Mouse (Mus musculus) hindbrain, embryonic 16.5 days (tissue): ENCODE results near the gene Lgr4. TPM values are rescaled to one million over a fixed set of nuclear protein-coding genes. Genes with fewer than 3 reads are reported as not detected.

Source experiments
- ATAC-seq: fragments of 200-750 bp; cut with Nextera tagmentation; 2 replicates; pipeline ENCODE4 v1.8.0; 2017; ENCODE audit warnings: moderate TSS enrichment, moderate library complexity
- H3K27ac ChIP-seq: fragments of 300-500 bp; sonication (generic); 2 replicates; pipeline ENCODE4 v1.5.1; 2014; ENCODE audit warnings: low read depth, mild to moderate bottlenecking, control low read depth, low read length, moderate library complexity
- H3K27me3 ChIP-seq: fragments of 300-500 bp; sonication (generic); replicated peaks from 2 replicates; pipeline ENCODE4 v1.6.1; 2014; ENCODE audit warnings: low read length; ENCODE audit not compliant: control insufficient read depth, insufficient read depth
- H3K36me3 ChIP-seq: fragments of 300-500 bp; sonication (generic); 2 replicates; pipeline ENCODE4 v1.6.1; 2014; ENCODE audit warnings: mild to moderate bottlenecking, low read length, moderate library complexity, mixed read lengths; ENCODE audit not compliant: control insufficient read depth, insufficient read depth
- H3K4me1 ChIP-seq: fragments of 300-500 bp; sonication (generic); 2 replicates; pipeline ENCODE4 v1.6.1; 2014; ENCODE audit warnings: low read depth, low read length; ENCODE audit not compliant: control insufficient read depth, insufficient read depth
- H3K4me2 ChIP-seq: fragments of 300-500 bp; sonication (generic); 2 replicates; pipeline ENCODE4 v1.6.1; 2014; ENCODE audit warnings: mild to moderate bottlenecking, low read length, control low read depth, moderate library complexity
- H3K4me3 ChIP-seq: fragments of 300-500 bp; sonication (generic); 2 replicates; pipeline ENCODE4 v1.5.1; 2014; ENCODE audit warnings: mild to moderate bottlenecking, low read length, control low read depth, moderate library complexity
- H3K9ac ChIP-seq: fragments of 300-500 bp; sonication (generic); 2 replicates; pipeline ENCODE4 v1.6.1; 2014; ENCODE audit warnings: low read depth, mild to moderate bottlenecking, control low read depth, low read length, moderate library complexity
- H3K9me3 ChIP-seq: fragments of 300-500 bp; sonication (generic); 2 replicates; pipeline ENCODE4 v1.6.1; 2014; ENCODE audit warnings: mild to moderate bottlenecking, low read length, moderate library complexity; ENCODE audit not compliant: control insufficient read depth
- WGBS: fragments of 180-500 bp; shearing (Covaris S2); extraction: QIAGEN DNeasy Blood & Tissue Kit; methylation state at CpG from one replicate; pipeline ENCODE4 v1.1.7; 2014; 5-methylcytosine and 5-hydroxymethylcytosine counted together
- polyA plus RNA-seq: library from polyadenylated mRNA; unstranded; fragments of >200 nt; fragmentation: Nextera tagmentation; extraction: Ambion mirVana; gene quantifications from 2 replicates; pipeline ENCODE4 v1.2.1, GENCODE M21; 2015

Gene Lgr4
- polyA plus RNA-seq, 1 experiment from 2014 or later, result 7.0 TPM

DNA sequence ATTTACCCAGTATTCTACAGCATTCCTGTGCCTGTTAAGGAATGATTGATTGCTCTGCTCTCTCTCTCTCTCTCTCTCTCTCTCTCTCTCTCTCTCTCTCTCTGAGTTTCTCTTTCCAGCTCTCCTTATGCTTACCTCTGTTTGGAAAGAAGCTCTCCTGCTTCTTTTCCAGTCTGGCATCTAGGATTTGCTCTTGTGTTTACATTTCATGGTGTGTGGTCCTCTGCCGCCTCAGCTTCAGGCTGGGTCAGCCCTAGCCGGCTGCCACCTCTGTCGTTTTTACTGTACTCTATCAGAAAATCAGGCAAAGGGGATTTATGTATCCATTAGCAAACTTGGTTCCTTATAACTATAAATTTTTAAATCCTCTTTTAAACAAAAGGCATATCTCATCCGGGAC is 118.8 kb downstream of the Lgr4 start:
- H3K36me3 ChIP-seq, result 0 out of 2 replicates have a peak, but pooled peaks cover 2% of the 10 kb centered on the region
- H3K4me1 ChIP-seq, result no peaks in the 10 kb centered on the region
- H3K9me3 ChIP-seq, result no peaks in the 10 kb centered on the region
- no peak for ATAC-seq
- H3K4me3 ChIP-seq, result no peak overlapping the region
- no peak overlapping the region for H3K9ac ChIP-seq
- no peak overlapping the region for H3K4me2 ChIP-seq
- H3K27ac ChIP-seq, result no peak overlapping the region
- WGBS, result 36% methylated on average over 4 of the region's 4 CpGs
- H3K27me3 ChIP-seq, result no peaks in the 10 kb centered on the region

DNA sequence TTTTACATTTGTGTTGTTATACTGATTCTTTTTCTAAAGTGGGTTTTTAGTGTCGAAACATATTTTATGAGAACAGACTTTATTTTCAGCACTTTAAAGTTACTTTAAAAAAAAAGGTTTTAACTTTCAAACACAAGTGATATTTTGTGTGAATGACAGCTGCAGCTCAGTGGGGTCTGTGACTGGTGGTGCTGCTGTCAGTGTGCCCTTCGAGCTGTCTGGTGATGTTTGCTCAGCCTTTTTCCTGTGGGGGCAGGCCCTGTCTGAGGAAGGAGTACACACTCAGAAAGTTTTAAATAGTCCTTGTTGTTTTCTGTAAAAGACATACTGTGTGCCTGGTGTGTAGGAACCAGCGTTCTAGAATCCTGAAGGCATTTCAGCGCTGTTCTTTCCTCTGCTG is 119.2 kb downstream of the Lgr4 start:
- H3K4me3 ChIP-seq, result no peak overlapping the region
- 78% methylated on average over 4 of the region's 4 CpGs for WGBS
- ATAC-seq, result no peak

DNA sequence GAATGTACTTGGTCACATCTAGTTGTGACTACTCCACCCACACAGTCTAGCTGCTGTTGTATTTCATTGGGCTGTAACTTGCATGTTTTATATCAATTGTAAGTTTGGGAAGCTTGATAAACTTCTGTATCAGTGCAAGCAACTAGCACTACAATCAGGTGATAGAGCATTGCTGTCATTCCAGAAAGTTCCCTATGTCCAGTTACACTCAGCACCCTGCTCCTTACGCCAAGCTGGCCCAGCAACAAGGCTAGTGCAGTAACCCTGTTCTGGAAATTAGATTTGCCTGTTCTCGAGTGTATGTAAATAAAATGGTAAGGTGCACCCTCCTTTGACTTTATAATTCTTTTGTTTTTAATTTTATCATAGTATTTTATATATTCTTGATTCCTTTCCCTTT is 119.8 kb downstream of the Lgr4 start:
- no peak overlapping the region for H3K4me2 ChIP-seq
- peaks cover 5% of the 10 kb centered on the region; the same call in 1 of the 2 replicates for H3K36me3 ChIP-seq
- no peak overlapping the region for H3K27ac ChIP-seq
- 94% methylated on average over 2 of the region's 2 CpGs for WGBS
- H3K9ac ChIP-seq, result no peak overlapping the region
- no peak for ATAC-seq
- H3K9me3 ChIP-seq, result no peaks in the 10 kb centered on the region
- no peak overlapping the region for H3K4me3 ChIP-seq
- no peaks in the 10 kb centered on the region for H3K4me1 ChIP-seq
- no peaks in the 10 kb centered on the region for H3K27me3 ChIP-seq

More for the DNA sequence above, 119.2 kb downstream of the Lgr4 start:
- Histone ChIP-seq H3K9ac (no peak overlapping the region), H3K27ac (no peak overlapping the region), H3K27me3 (no peaks in the 10 kb centered on the region), H3K36me3 (peaks cover 5% of the 10 kb centered on the region; the same call in 1 of the 2 replicates), H3K4me2 (no peak overlapping the region), H3K4me1 (no peaks in the 10 kb centered on the region), H3K9me3 (no peaks in the 10 kb centered on the region)

DNA sequence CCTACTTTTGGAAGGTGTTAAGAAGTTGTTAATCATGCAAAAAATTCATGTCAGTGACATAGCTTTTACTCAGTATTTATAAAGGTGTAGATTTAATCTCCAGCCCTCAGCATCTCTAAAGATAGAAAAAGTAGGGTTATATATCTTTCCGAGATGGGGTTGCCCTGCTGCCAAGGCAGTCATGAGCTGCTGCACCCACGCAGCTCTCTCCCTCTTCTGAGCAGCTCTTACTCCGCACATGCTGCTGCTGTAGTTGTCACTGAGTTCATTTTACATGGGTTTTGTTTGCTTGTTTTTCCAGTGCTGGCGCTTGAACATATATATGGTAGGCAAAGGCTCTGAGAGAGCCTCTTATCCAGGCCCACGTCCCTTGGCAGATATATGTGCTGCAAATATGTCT is 120.9 kb downstream of the Lgr4 start:
- Histone ChIP-seq H3K36me3 (peaks cover 5% of the 10 kb centered on the region; the same call in 1 of the 2 replicates), H3K9me3 (no peaks in the 10 kb centered on the region), H3K4me3 (no peak overlapping the region), H3K4me2 (no peak overlapping the region), H3K27me3 (no peaks in the 10 kb centered on the region), H3K9ac (no peak overlapping the region), H3K4me1 (no peaks in the 10 kb centered on the region), H3K27ac (no peak overlapping the region)
- WGBS, result 90% methylated on average over 5 of the region's 5 CpGs
- ATAC-seq, result no peak

DNA sequence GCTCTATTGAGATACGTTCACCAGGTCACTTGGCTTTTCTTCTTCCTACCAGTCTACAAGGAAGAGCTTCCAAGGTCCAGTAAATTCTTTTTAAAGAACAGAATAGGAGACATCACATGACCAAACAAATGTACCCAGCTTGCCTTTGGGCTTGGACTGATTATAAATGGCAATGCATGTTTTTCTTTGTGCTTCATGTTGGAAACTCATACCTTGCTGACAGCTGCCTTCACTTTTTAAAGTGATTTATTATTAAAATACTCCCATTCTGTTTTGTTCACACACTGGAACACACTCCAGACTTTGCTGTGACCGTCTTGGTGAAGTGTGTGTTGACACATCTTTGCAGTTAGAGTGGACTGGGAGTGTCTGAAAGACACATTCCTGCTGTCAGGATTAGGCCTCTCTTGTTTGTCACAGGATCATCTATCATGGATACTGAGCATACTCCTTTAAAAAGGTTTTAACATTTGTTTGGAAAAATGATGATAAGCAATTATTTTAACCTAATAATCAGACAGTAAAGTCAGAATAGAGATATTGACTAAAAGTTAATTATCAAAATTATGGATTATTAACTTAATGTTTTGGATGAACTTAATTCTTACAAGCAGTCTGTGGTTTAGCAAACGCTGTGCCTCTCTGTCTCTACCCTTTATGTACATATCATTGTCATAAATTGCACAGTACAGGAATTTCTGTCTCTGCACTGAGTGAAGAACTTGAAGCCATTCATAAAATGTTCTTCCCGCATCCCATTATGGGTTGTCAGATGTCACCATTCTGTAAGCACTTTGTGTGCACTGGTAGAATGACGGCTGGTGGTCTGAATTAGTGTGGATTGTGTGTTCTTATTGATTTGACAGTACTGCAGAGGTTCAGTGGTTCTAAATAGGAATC is 125.7 kb downstream of the Lgr4 start:
- ATAC-seq, result no peak
- no peaks in the 10 kb centered on the region for H3K27me3 ChIP-seq
- 65% methylated on average over 5 of the region's 5 CpGs for WGBS

DNA sequence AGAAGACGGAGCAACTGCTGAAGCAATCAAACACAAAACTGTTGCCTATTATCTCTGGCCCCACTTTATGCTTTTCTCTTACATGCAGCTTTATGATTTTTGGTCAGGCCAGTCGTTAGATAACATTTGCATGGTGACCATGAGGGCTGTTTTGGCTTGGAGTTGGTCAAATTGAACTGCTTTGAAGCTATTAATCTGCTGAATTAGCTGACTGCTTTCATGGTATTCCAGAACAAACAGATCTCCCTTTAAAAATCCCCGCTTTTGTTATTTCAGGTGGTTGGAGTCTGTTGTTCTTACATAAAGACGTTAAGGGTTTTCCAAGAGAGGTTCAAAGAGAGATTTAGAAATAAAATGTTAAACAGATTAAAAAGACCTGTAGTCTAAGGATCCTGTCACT is 141.0 kb downstream of the Lgr4 start:
- no peak overlapping the region for H3K4me2 ChIP-seq
- no peak for ATAC-seq
- 62% methylated on average over 4 of the region's 4 CpGs for WGBS

More for the DNA sequence above, 125.7 kb downstream of the Lgr4 start:
- H3K36me3 ChIP-seq, result peaks cover 2% of the 10 kb centered on the region; the same call in 1 of the 2 replicates
- H3K9me3 ChIP-seq, result no peaks in the 10 kb centered on the region
- H3K9ac ChIP-seq, result no peak overlapping the region
- no peak overlapping the region for H3K4me2 ChIP-seq
- no peaks in the 10 kb centered on the region for H3K4me1 ChIP-seq
- no peak overlapping the region for H3K27ac ChIP-seq
- no peak overlapping the region for H3K4me3 ChIP-seq

DNA sequence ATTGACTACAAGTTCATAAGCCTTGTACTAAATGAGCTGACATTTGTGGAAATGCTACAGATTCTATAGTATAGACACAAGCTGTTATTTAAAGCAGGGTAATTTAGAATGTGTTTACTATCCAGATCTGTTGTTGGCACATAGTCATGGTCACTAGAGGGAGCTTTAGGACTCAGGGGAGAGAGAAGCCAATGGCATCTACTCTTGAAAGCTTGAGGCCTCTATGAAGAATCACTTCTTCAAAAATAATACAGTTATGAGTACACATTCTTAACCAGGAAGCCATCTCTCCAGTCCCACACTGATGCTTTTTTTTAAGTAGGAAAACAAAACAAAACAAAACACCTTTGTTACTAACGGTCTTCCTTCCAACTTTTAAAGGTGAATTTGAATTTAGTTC is 145.7 kb downstream of the Lgr4 start:
- 95% methylated on average over 1 of the region's 1 CpGs for whole genome bisulfite sequencing
- Histone ChIP-seq H3K9ac (no peak overlapping the region), H3K4me1 (no peaks in the 10 kb centered on the region), H3K4me2 (no peak overlapping the region), H3K27ac (no peak overlapping the region), H3K27me3 (no peaks in the 10 kb centered on the region), H3K4me3 (no peak overlapping the region), H3K36me3 (no peaks in the 10 kb centered on the region), H3K9me3 (no peaks in the 10 kb centered on the region)
- no peak for ATAC-seq

More for the DNA sequence above, 141.0 kb downstream of the Lgr4 start:
- Histone ChIP-seq H3K36me3 (no peaks in the 10 kb centered on the region), H3K27ac (no peak overlapping the region), H3K9me3 (no peaks in the 10 kb centered on the region), H3K4me3 (no peak overlapping the region), H3K9ac (no peak overlapping the region), H3K4me1 (no peaks in the 10 kb centered on the region), H3K27me3 (no peaks in the 10 kb centered on the region)

Other genes with a start within 250 kb of the Lgr4 start
- 5.9 and 7.3 TPM in 2 replicates for gene Bdnf, start 242.9 kb upstream of the Lgr4 start, polyA plus RNA-seq
- gene Lin7c, start 26.8 kb upstream of the Lgr4 start, polyA plus RNA-seq, result 187 and 194 TPM in 2 replicates
- 26.0 and 27.7 TPM in 2 replicates for gene Ccdc34, start 100.2 kb downstream of the Lgr4 start, polyA plus RNA-seq